Mouse (Mus musculus): ENCODE results near the gene Mterf2. TPM values are rescaled to one million over a fixed set of nuclear protein-coding genes. Genes with fewer than 3 reads are reported as not detected.

The Mterf2 gene
- polyA plus RNA-seq (2016; fragmentation: Nextera tagmentation; extraction: Ambion mirVana): 35.5 and 37.2 TPM in 2 replicates

GRCm38 (mm10) chr10:85127395-85128287, at the start of gene Mterf2:
TSS of gene Mterf2 (minus strand) at chr10:85128027.
- Histone ChIP-seq H3K9ac (replicated peaks) (peak within 1 kb of the TSS; percentile 65), H3K36me3 (peaks cover 18% of the 10 kb centered on the region; the same call in 1 of the 2 replicates), H3K27ac (replicated peaks) (0 out of 2 replicates have a peak within 1 kb of the TSS, but pooled peaks have one; percentile 8), H3K4me1 (peaks cover 11% of the 10 kb centered on the region), H3K9me3 (no peaks in the 10 kb centered on the region), H3K4me3 (peak within 1 kb of the TSS; percentile 61), H3K27me3 (no peaks in the 10 kb centered on the region), H3K4me2 (replicated peaks) (peak within 1 kb of the TSS; percentile 71)
- WGBS: 7% methylated on average over 20 of the region's 20 CpGs
- ATAC-seq (ENCODE audit: low FRiP score, low read depth): peak; percentile 99

GRCm38 (mm10) chr10:85176640-85177039, 48.8 kb upstream of the Mterf2 start:
- ATAC-seq (ENCODE audit: low FRiP score, low read depth): no peak
- no peaks in the 10 kb centered on the region for H3K27me3 ChIP-seq
- no peaks in the 10 kb centered on the region for H3K4me1 ChIP-seq
- WGBS: 84% methylated on average over 2 of the region's 2 CpGs
- no peak overlapping the region for H3K9ac ChIP-seq (replicated peaks)
- H3K9me3 ChIP-seq: no peaks in the 10 kb centered on the region
- H3K4me3 ChIP-seq: no peak overlapping the region
- no peaks in the 10 kb centered on the region for H3K36me3 ChIP-seq
- H3K27ac ChIP-seq (replicated peaks): no peak overlapping the region
- H3K4me2 ChIP-seq (replicated peaks): no peak overlapping the region

- no peak overlapping the region for H3K27ac ChIP-seq (replicated peaks)
- H3K9ac ChIP-seq (replicated peaks): no peak overlapping the region
- 0 out of 2 replicates have a peak, but pooled peaks cover 3% of the 10 kb centered on the region for H3K4me1 ChIP-seq
- no peaks in the 10 kb centered on the region for H3K27me3 ChIP-seq
- 84% methylated on average over 5 of the region's 5 CpGs for WGBS
- no peaks in the 10 kb centered on the region for H3K9me3 ChIP-seq
- ATAC-seq (ENCODE audit: low FRiP score, low read depth): no peak
- H3K4me2 ChIP-seq (replicated peaks): no peak overlapping the region
- H3K36me3 ChIP-seq: no peaks in the 10 kb centered on the region
- no peak overlapping the region for H3K4me3 ChIP-seq
Measured at GRCm38 (mm10) chr10:85165306-85165705, 37.5 kb upstream of the Mterf2 start.

- no peaks in the 10 kb centered on the region for H3K36me3 ChIP-seq
- no peak overlapping the region for H3K27ac ChIP-seq (replicated peaks)
- 92% methylated on average over 13 of the region's 13 CpGs for WGBS
- no peak for ATAC-seq (ENCODE audit: low FRiP score, low read depth)
- no peak overlapping the region for H3K9ac ChIP-seq (replicated peaks)
- no peak overlapping the region for H3K4me2 ChIP-seq (replicated peaks)
- H3K27me3 ChIP-seq: no peaks in the 10 kb centered on the region
- H3K4me3 ChIP-seq: no peak overlapping the region
- 0 out of 2 replicates have a peak, but pooled peaks cover 3% of the 10 kb centered on the region for H3K4me1 ChIP-seq
- H3K9me3 ChIP-seq: no peaks in the 10 kb centered on the region
Measured at GRCm38 (mm10) chr10:85164791-85165190, 37.0 kb upstream of the Mterf2 start.

- Histone ChIP-seq H3K9ac (replicated peaks) (no peak overlapping the region), H3K4me1 (0 out of 2 replicates have a peak, but pooled peaks cover 3% of the 10 kb centered on the region), H3K27ac (replicated peaks) (no peak overlapping the region), H3K4me2 (replicated peaks) (no peak overlapping the region), H3K36me3 (no peaks in the 10 kb centered on the region), H3K27me3 (no peaks in the 10 kb centered on the region), H3K4me3 (no peak overlapping the region), H3K9me3 (no peaks in the 10 kb centered on the region)
- WGBS: 82% methylated on average over 5 of the region's 5 CpGs
- ATAC-seq (ENCODE audit: low FRiP score, low read depth): no peak
Measured at GRCm38 (mm10) chr10:85161745-85162351, 34.0 kb upstream of the Mterf2 start.

GRCm38 (mm10) chr10:85159989-85160619, 32.3 kb upstream of the Mterf2 start:
- ATAC-seq (ENCODE audit: low FRiP score, low read depth): no peak
- H3K9ac ChIP-seq (replicated peaks): no peak overlapping the region
- H3K27me3 ChIP-seq: no peaks in the 10 kb centered on the region
- H3K27ac ChIP-seq (replicated peaks): no peak overlapping the region
- no peak overlapping the region for H3K4me3 ChIP-seq
- 89% methylated on average over 1 of the region's 1 CpGs for WGBS
- H3K4me2 ChIP-seq (replicated peaks): no peak overlapping the region
- 0 out of 2 replicates have a peak, but pooled peaks cover 3% of the 10 kb centered on the region for H3K4me1 ChIP-seq
- H3K36me3 ChIP-seq: no peaks in the 10 kb centered on the region
- no peaks in the 10 kb centered on the region for H3K9me3 ChIP-seq

GRCm38 (mm10) chr10:85157451-85157850, 29.6 kb upstream of the Mterf2 start:
- Histone ChIP-seq H3K9ac (replicated peaks) (no peak overlapping the region), H3K36me3 (no peaks in the 10 kb centered on the region), H3K4me3 (no peak overlapping the region), H3K4me1 (0 out of 2 replicates have a peak, but pooled peaks cover 3% of the 10 kb centered on the region), H3K9me3 (no peaks in the 10 kb centered on the region), H3K27me3 (no peaks in the 10 kb centered on the region), H3K4me2 (replicated peaks) (no peak overlapping the region), H3K27ac (replicated peaks) (no peak overlapping the region)
- 89% methylated on average over 7 of the region's 7 CpGs for WGBS
- no peak for ATAC-seq (ENCODE audit: low FRiP score, low read depth)

- H3K27ac ChIP-seq (replicated peaks): no peak overlapping the region
- H3K9me3 ChIP-seq: no peaks in the 10 kb centered on the region
- no peak overlapping the region for H3K9ac ChIP-seq (replicated peaks)
- no peaks in the 10 kb centered on the region for H3K36me3 ChIP-seq
- H3K4me2 ChIP-seq (replicated peaks): no peak overlapping the region
- WGBS: 10% methylated on average over 2 of the region's 2 CpGs
- no peak for ATAC-seq (ENCODE audit: low FRiP score, low read depth)
- no peaks in the 10 kb centered on the region for H3K27me3 ChIP-seq
- no peaks in the 10 kb centered on the region for H3K4me1 ChIP-seq
- no peak overlapping the region for H3K4me3 ChIP-seq
Measured at GRCm38 (mm10) chr10:85154195-85154594, 26.4 kb upstream of the Mterf2 start.

- H3K27ac ChIP-seq (replicated peaks): no peak overlapping the region
- H3K9ac ChIP-seq (replicated peaks): no peak overlapping the region
- H3K4me3 ChIP-seq: no peak overlapping the region
- no peaks in the 10 kb centered on the region for H3K27me3 ChIP-seq
- H3K4me1 ChIP-seq: no peaks in the 10 kb centered on the region
- peaks cover 25% of the 10 kb centered on the region for H3K36me3 ChIP-seq
- no peak for ATAC-seq (ENCODE audit: low FRiP score, low read depth)
- 87% methylated on average over 5 of the region's 5 CpGs for WGBS
- no peaks in the 10 kb centered on the region for H3K9me3 ChIP-seq
- H3K4me2 ChIP-seq (replicated peaks): no peak overlapping the region
Measured at GRCm38 (mm10) chr10:85149226-85149625, 21.4 kb upstream of the Mterf2 start.

GRCm38 (mm10) chr10:85146282-85146681, 18.5 kb upstream of the Mterf2 start:
- 92% methylated on average over 14 of the region's 14 CpGs for WGBS
- Histone ChIP-seq H3K4me2 (replicated peaks) (no peak overlapping the region), H3K9me3 (no peaks in the 10 kb centered on the region), H3K4me1 (no peaks in the 10 kb centered on the region), H3K27me3 (no peaks in the 10 kb centered on the region), H3K4me3 (no peak overlapping the region), H3K36me3 (peaks cover 48% of the 10 kb centered on the region), H3K9ac (replicated peaks) (no peak overlapping the region), H3K27ac (replicated peaks) (no peak overlapping the region)
- ATAC-seq (ENCODE audit: low FRiP score, low read depth): no peak

GRCm38 (mm10) chr10:85141465-85141864, 13.6 kb upstream of the Mterf2 start:
- no peaks in the 10 kb centered on the region for H3K4me1 ChIP-seq
- ATAC-seq (ENCODE audit: low FRiP score, low read depth): no peak
- H3K9ac ChIP-seq (replicated peaks): no peak overlapping the region
- H3K4me3 ChIP-seq: no peak overlapping the region
- WGBS: 87% methylated on average over 9 of the region's 9 CpGs
- H3K4me2 ChIP-seq (replicated peaks): no peak overlapping the region
- H3K9me3 ChIP-seq: no peaks in the 10 kb centered on the region
- peaks cover 36% of the 10 kb centered on the region; the same call in 1 of the 2 replicates for H3K36me3 ChIP-seq
- no peaks in the 10 kb centered on the region for H3K27me3 ChIP-seq
- H3K27ac ChIP-seq (replicated peaks): no peak overlapping the region

GRCm38 (mm10) chr10:85136573-85136972, 8.7 kb upstream of the Mterf2 start:
- Histone ChIP-seq H3K4me2 (replicated peaks) (no peak overlapping the region), H3K36me3 (peaks cover 16% of the 10 kb centered on the region), H3K9me3 (no peaks in the 10 kb centered on the region), H3K27ac (replicated peaks) (no peak overlapping the region), H3K27me3 (no peaks in the 10 kb centered on the region), H3K9ac (replicated peaks) (no peak overlapping the region), H3K4me1 (no peaks in the 10 kb centered on the region), H3K4me3 (no peak overlapping the region)
- ATAC-seq (ENCODE audit: low FRiP score, low read depth): no peak
- 90% methylated on average over 6 of the region's 6 CpGs for WGBS

Measured in midbrain, embryonic 12.5 days (tissue).